Mouse (Mus musculus) T-helper 1 cell (primary cell): ENCODE measurements around the gene Smim12.

Experiments used
- in situ Hi-C: fragments of 300-600 bp; cut with MboI, MseI; formaldehyde crosslinking; loops from one replicate; pipeline ENCODE4 v1.15.1; 2025; ENCODE audit warnings: high pct_unique_total_duplicates

The Smim12 gene

GRCm38 (mm10) chr4:127243552-127243951 is at the start of gene Smim12:
TSS of gene Smim12 (plus strand) at chr4:127243784.
- in situ Hi-C loops: loop anchor here (5.0 kb wide), 1 partner anchor 176 kb away; no protein-coding TSS in a partner anchor

- in situ Hi-C loops: loop anchor here (25.0 kb wide), 2 partner anchors 1682 to 1782 kb away; no protein-coding TSS in a partner anchor
Measured at GRCm38 (mm10) chr4:127194477-127195269, 48.9 kb upstream of the Smim12 start.

GRCm38 (mm10) chr4:127198609-127199008 is 45.0 kb upstream of the Smim12 start:
- in situ Hi-C loops: loop anchor here (25.0 kb wide), 2 partner anchors 1686 to 1786 kb away; no protein-coding TSS in a partner anchor

- in situ Hi-C loops: loop anchor here (25.0 kb wide), 2 partner anchors 1687 to 1787 kb away; no protein-coding TSS in a partner anchor
Measured at GRCm38 (mm10) chr4:127199406-127199805, 44.2 kb upstream of the Smim12 start.

- in situ Hi-C loops: no loop called here
Measured at GRCm38 (mm10) chr4:127200164-127200722, 43.3 kb upstream of the Smim12 start.

GRCm38 (mm10) chr4:127200769-127201617 is 42.6 kb upstream of the Smim12 start:
- in situ Hi-C loops: no loop called here

- in situ Hi-C loops: no loop called here
Measured at GRCm38 (mm10) chr4:127203081-127203480, 40.5 kb upstream of the Smim12 start.

- in situ Hi-C loops: no loop called here
Measured at GRCm38 (mm10) chr4:127211318-127211717, 32.3 kb upstream of the Smim12 start.

GRCm38 (mm10) chr4:127214510-127214909 is 29.1 kb upstream of the Smim12 start:
- in situ Hi-C loops: no loop called here

- in situ Hi-C loops: no loop called here
Measured at GRCm38 (mm10) chr4:127215103-127215502, 28.5 kb upstream of the Smim12 start.

- in situ Hi-C loops: no loop called here
Measured at GRCm38 (mm10) chr4:127215799-127216198, 27.8 kb upstream of the Smim12 start.

- in situ Hi-C loops: no loop called here
Measured at GRCm38 (mm10) chr4:127216251-127216651, 27.3 kb upstream of the Smim12 start.

- in situ Hi-C loops: no loop called here
Measured at GRCm38 (mm10) chr4:127217048-127217447, 26.5 kb upstream of the Smim12 start.

- in situ Hi-C loops: no loop called here
Measured at GRCm38 (mm10) chr4:127223291-127223690, 20.3 kb upstream of the Smim12 start.

GRCm38 (mm10) chr4:127223755-127224154 is 19.8 kb upstream of the Smim12 start:
- in situ Hi-C loops: no loop called here

- in situ Hi-C loops: no loop called here
Measured at GRCm38 (mm10) chr4:127224444-127225100, 19.0 kb upstream of the Smim12 start.

- in situ Hi-C loops: no loop called here
Measured at GRCm38 (mm10) chr4:127226067-127226466, 17.5 kb upstream of the Smim12 start.

- in situ Hi-C loops: no loop called here
Measured at GRCm38 (mm10) chr4:127227051-127227673, 16.4 kb upstream of the Smim12 start.

- in situ Hi-C loops: no loop called here
Measured at GRCm38 (mm10) chr4:127232028-127232427, 11.6 kb upstream of the Smim12 start.

GRCm38 (mm10) chr4:127232551-127232950 is 11.0 kb upstream of the Smim12 start:
- in situ Hi-C loops: no loop called here
